Mouse (Mus musculus) liver, adult 2 months (tissue): ENCODE measurements around the gene Pawr. TPM values are rescaled to one million over a fixed set of nuclear protein-coding genes. Genes with fewer than 3 reads are reported as not detected.

Experiments used
- DNase-seq: peaks from one replicate; pipeline ENCODE4 v3.0.0-alpha.2; 2011; ENCODE audit warnings: low read depth, low spot score; ENCODE audit errors: extremely low read depth
- H3K27ac ChIP-seq: fragments of 200-500 bp; replicated peaks from 2 replicates; pipeline ENCODE4 v1.5.1; 2012; ENCODE audit warnings: low read depth, mild to moderate bottlenecking, control low read depth, inconsistent platforms, low read length; ENCODE audit not compliant: insufficient read depth
- H3K27me3 ChIP-seq: fragments of 200-500 bp; 2 replicates; pipeline ENCODE4 v1.6.1; 2012; ENCODE audit warnings: mild to moderate bottlenecking, moderate library complexity, low read length, inconsistent platforms; ENCODE audit not compliant: control insufficient read depth, insufficient read depth
- H3K36me3 ChIP-seq: fragments of 200-500 bp; 2 replicates; pipeline ENCODE4 v1.6.1; 2012; ENCODE audit warnings: low read length, inconsistent platforms; ENCODE audit not compliant: control insufficient read depth, insufficient read depth
- H3K4me1 ChIP-seq: fragments of 200-500 bp; 2 replicates; pipeline ENCODE4 v1.6.1; 2011; ENCODE audit warnings: low read length; ENCODE audit not compliant: control insufficient read depth, insufficient read depth
- H3K4me3 ChIP-seq: fragments of 200-500 bp; 2 replicates; pipeline ENCODE4 v1.5.1; 2011; ENCODE audit warnings: low read depth, mild to moderate bottlenecking, control low read depth, low read length, moderate library complexity; ENCODE audit not compliant: insufficient read depth
- H3K79me2 ChIP-seq: fragments of 200-500 bp; 2 replicates; pipeline ENCODE4 v1.6.1; 2012; ENCODE audit warnings: inconsistent platforms, mild to moderate bottlenecking, low read length, moderate library complexity; ENCODE audit not compliant: control insufficient read depth, insufficient read depth
- H3K9ac ChIP-seq: fragments of 200-500 bp; 2 replicates; pipeline ENCODE4 v1.6.1; 2012; ENCODE audit warnings: low read depth, mild to moderate bottlenecking, control low read depth, inconsistent platforms, low read length
- CTCF ChIP-seq: fragments of 200-500 bp; IDR thresholded peaks from 2 replicates; pipeline ENCODE4 v1.5.1; 2011; ENCODE audit warnings: low read depth, low read length, control low read depth
- POLR2A ChIP-seq: fragments of 200-500 bp; IDR thresholded peaks from 2 replicates; pipeline ENCODE4 v1.6.1; 2011; ENCODE audit warnings: low read length, control low read depth; ENCODE audit not compliant: insufficient read depth; ENCODE audit errors: extremely low read depth
- WGBS: fragments of 180-500 bp; shearing (Covaris S2); methylation state at CpG from one replicate; pipeline ENCODE4 v1.1.7; 2018; 5-methylcytosine and 5-hydroxymethylcytosine counted together
- polyA plus RNA-seq: library from polyadenylated mRNA; depleted of rRNA; stranded (reverse); fragments of >200 nt; gene quantifications from 2 replicates; pipeline ENCODE4 v1.2.3, GENCODE M21; 2012
- total RNA-seq: library from RNA; depleted of rRNA; stranded (reverse); fragments of >200 nt; gene quantifications from 2 replicates; pipeline ENCODE4 v1.2.3, GENCODE M21; 2014

Pawr gene
- total and polyA plus RNA-seq, 2 experiments, result 5.0 to 7.1 TPM

DNA sequence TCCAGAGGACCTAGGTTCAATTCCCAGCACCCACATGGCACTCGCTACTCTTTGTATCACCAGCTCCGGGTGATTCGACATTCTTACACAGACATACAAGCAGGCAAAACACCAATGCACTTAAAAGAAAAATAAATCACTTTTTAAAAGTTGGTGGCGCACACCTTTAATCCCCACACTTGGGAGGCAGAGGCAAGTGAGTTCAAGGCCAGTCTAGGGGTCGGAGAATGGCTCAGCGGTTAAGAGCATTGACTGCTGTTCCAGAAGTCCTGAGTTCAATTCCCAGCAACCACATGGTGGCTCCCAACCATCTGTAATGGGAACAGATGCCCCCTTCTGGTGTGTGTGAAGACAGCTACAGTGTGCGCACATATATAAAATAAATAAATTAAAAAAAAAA is 16.7 kb upstream of the Pawr start:
- DNase-seq, result no peak
- no peak for TF ChIP-seq POLR2A
- TF ChIP-seq CTCF, result no peak
- 97% methylated on average over 7 of the region's 7 CpGs for WGBS
- H3K27ac ChIP-seq, result no peak overlapping the region
- H3K27me3 ChIP-seq, result no peaks in the 10 kb centered on the region
- no peaks in the 10 kb centered on the region for H3K36me3 ChIP-seq
- no peak overlapping the region for H3K4me3 ChIP-seq
- H3K4me1 ChIP-seq, result peaks cover 3% of the 10 kb centered on the region
- H3K79me2 ChIP-seq, result no peaks in the 10 kb centered on the region
- H3K9ac ChIP-seq, result no peak overlapping the region

DNA sequence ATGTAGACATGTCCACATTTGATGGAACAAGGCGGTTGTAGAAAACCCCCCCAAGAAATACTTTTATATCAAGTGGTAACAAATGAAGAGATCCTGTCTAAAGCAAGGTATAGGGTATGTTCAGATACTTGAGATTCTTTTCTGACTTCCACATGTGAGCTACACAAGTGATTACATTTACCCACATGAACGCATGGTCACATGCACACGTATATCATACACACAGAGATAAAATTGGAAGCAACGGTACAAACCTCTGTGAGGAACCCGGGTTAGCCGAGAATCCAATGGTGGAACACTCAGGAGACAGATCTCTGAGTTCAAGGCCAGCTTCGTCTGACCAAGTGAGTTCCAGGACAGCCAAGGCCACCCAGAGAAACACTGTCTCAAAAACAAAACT is 3.6 kb upstream of the Pawr start:
- WGBS, result 86% methylated on average over 7 of the region's 7 CpGs
- Histone ChIP-seq H3K79me2 (no peaks in the 10 kb centered on the region), H3K27ac (no peak overlapping the region), H3K27me3 (no peaks in the 10 kb centered on the region; the same call in 1 of the 2 replicates), H3K4me1 (no peaks in the 10 kb centered on the region), H3K9ac (no peak overlapping the region), H3K4me3 (no peak overlapping the region), H3K36me3 (no peaks in the 10 kb centered on the region)
- no peak for DNase-seq
- TF ChIP-seq CTCF, result no peak
- no peak for TF ChIP-seq POLR2A

GRCm38 (mm10) chr10:108328983-108329382 is 2.9 kb upstream of the Pawr start:
- no peak overlapping the region for H3K9ac ChIP-seq
- WGBS, result 94% methylated on average over 12 of the region's 12 CpGs
- no peak for DNase-seq
- TF ChIP-seq POLR2A (no peak), CTCF (no peak)
- H3K79me2 ChIP-seq, result no peaks in the 10 kb centered on the region
- H3K27me3 ChIP-seq, result no peaks in the 10 kb centered on the region; the same call in 1 of the 2 replicates
- no peak overlapping the region for H3K27ac ChIP-seq
- no peak overlapping the region for H3K4me3 ChIP-seq
- no peaks in the 10 kb centered on the region for H3K4me1 ChIP-seq
- no peaks in the 10 kb centered on the region for H3K36me3 ChIP-seq

- H3K27me3 ChIP-seq, result no peaks in the 10 kb centered on the region
- no peak overlapping the region for H3K9ac ChIP-seq
- 31% methylated on average over 5 of the region's 5 CpGs for WGBS
- H3K79me2 ChIP-seq, result no peaks in the 10 kb centered on the region; the same call in 1 of the 2 replicates
- peaks cover 2% of the 10 kb centered on the region; the same call in 1 of the 2 replicates for H3K4me1 ChIP-seq
- no peaks in the 10 kb centered on the region for H3K36me3 ChIP-seq
- no peak overlapping the region for H3K27ac ChIP-seq
- peak; percentile 37 for DNase-seq
- no peak overlapping the region for H3K4me3 ChIP-seq
- TF ChIP-seq CTCF (no peak), POLR2A (no peak)
These were observed 2.1 kb upstream of the Pawr start for GRCm38 (mm10) chr10:108329771-108330170.

GRCm38 (mm10) chr10:108330964-108331363 is 957 bp upstream of the Pawr start:
- Histone ChIP-seq H3K36me3 (no peaks in the 10 kb centered on the region), H3K4me3 (no peak overlapping the region), H3K27me3 (no peaks in the 10 kb centered on the region), H3K4me1 (peaks cover 2% of the 10 kb centered on the region; the same call in 1 of the 2 replicates), H3K27ac (no peak overlapping the region), H3K9ac (no peak overlapping the region), H3K79me2 (no peaks in the 10 kb centered on the region; the same call in 1 of the 2 replicates)
- TF ChIP-seq POLR2A (no peak), CTCF (no peak)
- DNase-seq, result no peak
- WGBS, result 25% methylated on average over 10 of the region's 10 CpGs
